Mouse (Mus musculus) heart, embryonic 15.5 days (tissue): Measurements from ENCODE around the gene Zdhhc1. TPM values are rescaled to one million over a fixed set of nuclear protein-coding genes. Genes with fewer than 3 reads are reported as not detected.
A peak's percentile ranks its signal among the peaks of the same experiment; 100 is the strongest.

Experiments used
- ATAC-seq: fragments of 200-750 bp; cut with Nextera tagmentation; replicated peaks from 2 replicates; pipeline ENCODE4 v1.8.0; 2017; ENCODE audit warnings: low read depth, moderate TSS enrichment; ENCODE audit not compliant: insufficient number of reproducible peaks, insufficient read depth, low FRiP score
- H3K27ac ChIP-seq: fragments of 300-500 bp; sonication (generic); 2 replicates; pipeline ENCODE4 v1.5.1; 2015; ENCODE audit warnings: mild to moderate bottlenecking, inconsistent platforms
- H3K27me3 ChIP-seq: fragments of 300-500 bp; sonication (generic); 2 replicates; pipeline ENCODE4 v1.6.1; 2015; ENCODE audit warnings: inconsistent platforms
- H3K36me3 ChIP-seq: fragments of 300-500 bp; sonication (generic); 2 replicates; pipeline ENCODE4 v1.6.1; 2015; ENCODE audit warnings: mild to moderate bottlenecking, inconsistent platforms
- H3K4me1 ChIP-seq: fragments of 300-500 bp; sonication (generic); replicated peaks from 2 replicates; pipeline ENCODE4 v1.6.1; 2015; ENCODE audit warnings: inconsistent platforms
- H3K4me2 ChIP-seq: fragments of 300-500 bp; sonication (generic); 2 replicates; pipeline ENCODE4 v1.6.1; 2015; ENCODE audit warnings: inconsistent platforms, mild to moderate bottlenecking, moderate library complexity
- H3K4me3 ChIP-seq: fragments of 300-500 bp; sonication (generic); 2 replicates; pipeline ENCODE4 v1.5.1; 2015; ENCODE audit warnings: mild to moderate bottlenecking, inconsistent platforms
- H3K9ac ChIP-seq: fragments of 300-500 bp; sonication (generic); 2 replicates; pipeline ENCODE4 v1.6.1; 2015; ENCODE audit warnings: mild to moderate bottlenecking, inconsistent platforms
- H3K9me3 ChIP-seq: fragments of 300-500 bp; sonication (generic); replicated peaks from 2 replicates; pipeline ENCODE4 v1.6.1; 2016; ENCODE audit warnings: inconsistent platforms
- WGBS: fragments of 180-500 bp; shearing (Covaris S2); methylation state at CpG from one replicate; pipeline ENCODE4 v1.1.7; 2015; ENCODE audit warnings: mixed read lengths; 5-methylcytosine and 5-hydroxymethylcytosine counted together
- polyA plus RNA-seq: library from polyadenylated mRNA; unstranded; fragments of >200 nt; fragmentation: Nextera tagmentation; extraction: Ambion mirVana; gene quantifications from 2 replicates; pipeline ENCODE4 v1.2.1, GENCODE M21; 2015

The Zdhhc1 gene
- polyA plus RNA-seq, 1 experiment from 2014 or later, result 23.2 TPM

DNA sequence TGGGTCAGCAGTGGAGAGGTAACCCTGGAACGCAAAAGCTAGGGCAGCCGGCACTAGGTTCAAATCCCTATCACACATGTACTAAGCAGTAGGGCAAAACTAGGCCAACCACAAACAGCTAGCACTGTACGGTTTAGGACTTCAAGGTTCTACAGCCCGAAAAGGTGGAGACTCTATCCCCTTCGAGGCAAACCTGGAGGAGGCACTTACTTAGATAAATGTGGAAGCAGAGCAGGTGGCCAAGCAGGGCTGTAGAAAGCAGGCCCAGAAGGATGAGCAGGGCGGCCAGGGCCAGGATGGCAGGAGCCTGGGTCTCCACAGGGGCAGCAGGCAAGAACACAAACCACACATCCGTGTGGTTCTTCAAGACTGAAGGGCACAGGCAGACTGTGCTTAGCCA lies 20.5 kb downstream of the Zdhhc1 start:
- Histone ChIP-seq H3K9me3 (no peaks in the 10 kb centered on the region), H3K4me1 (peaks cover 56% of the 10 kb centered on the region), H3K4me2 (no peak overlapping the region), H3K27me3 (peaks cover 12% of the 10 kb centered on the region; the same call in 1 of the 2 replicates), H3K9ac (no peak overlapping the region), H3K4me3 (no peak overlapping the region), H3K27ac (no peak overlapping the region), H3K36me3 (no peaks in the 10 kb centered on the region)
- 93% methylated on average over 7 of the region's 7 CpGs for WGBS
- ATAC-seq, result no peak

DNA sequence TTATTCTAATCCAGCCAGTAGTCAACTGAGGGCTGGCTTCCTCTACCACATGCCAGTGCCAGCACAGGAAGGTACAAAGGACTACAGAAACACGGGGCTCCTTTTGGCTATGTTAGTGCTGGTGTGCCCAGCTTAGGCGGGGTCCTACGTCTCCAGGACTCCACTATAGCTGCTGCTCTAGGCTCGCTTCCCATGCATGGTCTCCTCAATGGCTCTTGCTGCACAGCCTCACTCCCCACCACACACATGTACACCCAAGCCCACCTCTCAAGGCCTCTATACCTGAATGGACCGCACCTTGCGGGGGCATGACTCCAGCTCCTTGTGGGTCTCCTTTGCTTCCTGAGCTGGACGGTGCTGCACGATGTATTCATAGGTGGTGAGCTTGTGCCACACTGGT lies 21.0 kb downstream of the Zdhhc1 start:
- WGBS, result 91% methylated on average over 8 of the region's 8 CpGs
- Histone ChIP-seq H3K9me3 (no peaks in the 10 kb centered on the region), H3K4me2 (no peak overlapping the region), H3K9ac (no peak overlapping the region), H3K4me3 (no peak overlapping the region), H3K4me1 (peaks cover 56% of the 10 kb centered on the region), H3K27me3 (peaks cover 12% of the 10 kb centered on the region; the same call in 1 of the 2 replicates), H3K27ac (no peak overlapping the region), H3K36me3 (no peaks in the 10 kb centered on the region)
- ATAC-seq, result no peak

DNA sequence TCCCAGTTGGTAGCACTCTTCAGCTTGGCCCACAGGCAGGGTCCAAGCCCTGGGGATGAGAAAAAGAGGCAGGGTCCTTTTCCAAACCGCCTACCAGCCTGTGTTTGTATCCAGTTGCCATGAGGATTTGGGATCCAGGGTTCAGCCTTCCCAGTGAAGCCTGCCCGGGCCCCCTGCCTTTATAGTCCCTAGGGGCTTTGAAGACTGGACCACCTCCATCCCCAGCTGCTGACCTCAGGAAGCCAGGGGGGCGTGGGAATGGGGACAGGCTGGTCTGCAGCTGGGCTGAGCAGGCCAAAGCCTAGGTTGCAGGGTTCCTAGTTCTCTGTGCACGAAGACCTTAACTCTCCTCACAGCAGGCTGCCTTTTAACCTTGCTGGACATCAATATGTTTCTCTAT lies 21.4 kb downstream of the Zdhhc1 start:
- Histone ChIP-seq H3K27me3 (peaks cover 12% of the 10 kb centered on the region; the same call in 1 of the 2 replicates), H3K36me3 (no peaks in the 10 kb centered on the region), H3K4me3 (no peak overlapping the region), H3K4me2 (no peak overlapping the region), H3K4me1 (peaks cover 58% of the 10 kb centered on the region), H3K27ac (peak overlapping the region; percentile 34; the same call in 1 of the 2 replicates), H3K9ac (no peak overlapping the region), H3K9me3 (no peaks in the 10 kb centered on the region)
- WGBS, result 65% methylated on average over 4 of the region's 4 CpGs
- ATAC-seq, result no peak

DNA sequence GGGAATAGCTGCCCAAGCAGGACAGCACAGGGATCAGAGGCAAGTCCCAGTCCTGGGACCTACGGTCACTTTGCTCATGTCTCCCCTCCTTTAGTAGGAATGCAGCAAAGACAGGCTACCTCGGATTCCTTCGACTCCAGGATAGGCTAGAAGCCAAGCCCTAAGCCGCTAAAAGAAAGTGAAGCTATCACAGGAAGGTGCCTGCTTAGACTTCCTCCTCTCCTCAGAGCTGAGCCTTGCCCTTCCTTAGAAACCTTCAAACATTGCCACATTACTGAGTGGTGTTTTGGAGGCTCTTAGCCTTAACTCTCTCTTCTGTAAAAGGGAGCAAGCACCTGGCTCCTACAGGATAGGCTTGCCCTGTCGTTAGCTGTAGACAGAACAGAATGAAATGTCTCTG lies 22.0 kb downstream of the Zdhhc1 start:
- peak overlapping the region; percentile 22 for H3K4me2 ChIP-seq
- H3K9ac ChIP-seq, result no peak overlapping the region

DNA sequence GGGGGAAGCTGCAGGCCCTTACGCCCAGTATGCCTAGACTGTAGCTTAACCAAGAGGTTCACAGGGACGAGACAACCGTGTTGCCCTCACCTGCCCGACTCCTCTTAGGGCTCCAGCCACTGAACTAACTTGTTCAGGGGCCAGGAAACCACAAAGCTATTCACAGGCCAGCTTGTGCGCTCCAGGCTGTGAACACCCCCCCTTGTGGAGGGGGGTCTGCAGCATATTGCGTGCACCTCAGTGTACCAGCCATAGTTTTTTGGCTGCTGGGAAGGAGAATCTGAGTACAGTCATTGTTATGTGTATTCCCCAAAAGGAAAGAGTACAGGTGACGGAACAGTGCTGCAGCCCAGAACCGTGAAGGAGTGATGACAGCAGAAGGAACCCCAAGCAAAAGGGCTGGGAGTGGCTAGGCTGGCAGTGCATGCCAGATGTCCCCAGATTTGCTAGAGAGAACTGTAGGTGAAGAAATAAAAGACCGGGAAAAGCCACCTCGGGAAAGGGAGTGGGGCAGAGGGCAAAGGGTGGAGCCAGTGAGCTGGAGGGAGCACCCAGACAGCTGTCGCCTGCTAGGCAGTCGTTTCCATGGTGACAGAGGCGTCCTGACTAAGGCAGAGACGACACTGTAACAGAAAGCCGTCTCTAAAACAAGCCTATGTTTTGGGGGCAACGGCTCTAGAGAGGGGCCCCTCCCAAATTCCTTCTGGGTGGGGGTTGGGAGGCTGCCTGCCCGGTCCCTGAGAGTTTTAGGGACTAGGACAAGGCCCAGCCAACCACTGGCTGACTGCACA lies 22.7 kb downstream of the Zdhhc1 start:
- peak overlapping the region; percentile 34; the same call in 1 of the 2 replicates for H3K27ac ChIP-seq
- no peaks in the 10 kb centered on the region for H3K9me3 ChIP-seq
- no peak for ATAC-seq
- no peaks in the 10 kb centered on the region for H3K36me3 ChIP-seq
- peak overlapping the region; percentile 22 for H3K4me2 ChIP-seq
- peaks cover 65% of the 10 kb centered on the region for H3K4me1 ChIP-seq
- H3K4me3 ChIP-seq, result no peak overlapping the region
- H3K9ac ChIP-seq, result no peak overlapping the region
- 32% methylated on average over 17 of the region's 17 CpGs for WGBS
- H3K27me3 ChIP-seq, result peaks cover 12% of the 10 kb centered on the region; the same call in 1 of the 2 replicates

More for the DNA sequence above, 22.0 kb downstream of the Zdhhc1 start:
- H3K36me3 ChIP-seq, result no peaks in the 10 kb centered on the region
- peaks cover 58% of the 10 kb centered on the region for H3K4me1 ChIP-seq
- WGBS, result 26% methylated on average over 5 of the region's 5 CpGs
- ATAC-seq, result no peak
- H3K27me3 ChIP-seq, result peaks cover 12% of the 10 kb centered on the region; the same call in 1 of the 2 replicates
- H3K4me3 ChIP-seq, result no peak overlapping the region
- H3K9me3 ChIP-seq, result no peaks in the 10 kb centered on the region
- H3K27ac ChIP-seq, result peak overlapping the region; percentile 34; the same call in 1 of the 2 replicates

DNA sequence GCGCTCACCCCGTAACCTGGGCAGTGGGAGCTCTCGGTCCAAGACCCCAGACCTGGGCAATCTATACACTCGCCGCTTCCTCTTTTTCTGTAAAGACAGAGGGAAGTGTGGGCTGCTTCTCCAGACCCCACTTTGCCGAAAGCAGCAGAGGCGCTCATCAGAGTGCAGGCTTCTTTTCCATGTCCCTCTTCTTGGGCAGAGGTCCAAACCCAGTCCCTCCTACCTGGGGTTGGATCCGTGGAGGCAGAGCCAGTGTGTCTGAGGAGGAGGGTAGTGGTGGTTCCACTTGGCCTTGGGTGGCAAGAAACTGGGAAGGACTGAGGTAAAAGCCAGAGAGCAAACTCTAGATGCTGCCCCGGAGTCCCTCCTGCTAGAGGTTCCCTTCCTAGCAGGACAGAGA lies 23.7 kb downstream of the Zdhhc1 start:
- Histone ChIP-seq H3K27me3 (peaks cover 12% of the 10 kb centered on the region; the same call in 1 of the 2 replicates), H3K36me3 (no peaks in the 10 kb centered on the region), H3K27ac (no peak overlapping the region), H3K4me3 (no peak overlapping the region), H3K9ac (no peak overlapping the region), H3K9me3 (no peaks in the 10 kb centered on the region), H3K4me1 (peaks cover 61% of the 10 kb centered on the region), H3K4me2 (no peak overlapping the region)
- WGBS, result 74% methylated on average over 9 of the region's 9 CpGs
- ATAC-seq, result no peak

DNA sequence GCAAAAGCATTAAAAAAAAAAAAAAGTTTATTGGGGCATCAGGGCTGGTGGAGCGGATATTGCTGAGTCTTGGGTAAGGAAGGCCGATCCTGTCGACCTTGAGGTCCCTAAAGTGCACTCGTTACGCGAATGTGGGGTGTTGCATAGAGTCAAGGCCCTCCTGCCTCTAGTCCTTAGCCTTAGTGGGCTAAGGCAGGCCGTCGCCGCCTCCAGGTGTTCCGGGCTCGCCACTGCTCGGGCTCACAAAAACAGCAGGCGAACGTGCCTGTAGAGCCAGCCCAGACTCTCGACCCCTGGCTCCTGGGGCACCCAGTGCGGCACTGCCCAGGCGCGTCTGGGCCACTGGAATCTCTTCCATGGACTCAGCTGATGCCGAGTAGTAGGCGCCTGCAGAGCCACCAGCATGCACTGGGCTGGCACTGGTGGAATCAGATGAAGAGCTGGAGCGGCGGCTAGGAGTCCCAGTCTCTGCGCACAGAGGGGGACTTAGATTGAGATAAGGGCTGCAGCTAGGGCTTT lies 24.2 kb downstream of the Zdhhc1 start:
- no peak overlapping the region for H3K4me3 ChIP-seq
- H3K4me2 ChIP-seq, result no peak overlapping the region
- H3K4me1 ChIP-seq, result peaks cover 56% of the 10 kb centered on the region
- peaks cover 12% of the 10 kb centered on the region; the same call in 1 of the 2 replicates for H3K27me3 ChIP-seq
- WGBS, result 45% methylated on average over 23 of the region's 23 CpGs
- ATAC-seq, result no peak
- no peak overlapping the region for H3K27ac ChIP-seq
- no peak overlapping the region for H3K9ac ChIP-seq
- no peaks in the 10 kb centered on the region for H3K36me3 ChIP-seq
- no peaks in the 10 kb centered on the region for H3K9me3 ChIP-seq

DNA sequence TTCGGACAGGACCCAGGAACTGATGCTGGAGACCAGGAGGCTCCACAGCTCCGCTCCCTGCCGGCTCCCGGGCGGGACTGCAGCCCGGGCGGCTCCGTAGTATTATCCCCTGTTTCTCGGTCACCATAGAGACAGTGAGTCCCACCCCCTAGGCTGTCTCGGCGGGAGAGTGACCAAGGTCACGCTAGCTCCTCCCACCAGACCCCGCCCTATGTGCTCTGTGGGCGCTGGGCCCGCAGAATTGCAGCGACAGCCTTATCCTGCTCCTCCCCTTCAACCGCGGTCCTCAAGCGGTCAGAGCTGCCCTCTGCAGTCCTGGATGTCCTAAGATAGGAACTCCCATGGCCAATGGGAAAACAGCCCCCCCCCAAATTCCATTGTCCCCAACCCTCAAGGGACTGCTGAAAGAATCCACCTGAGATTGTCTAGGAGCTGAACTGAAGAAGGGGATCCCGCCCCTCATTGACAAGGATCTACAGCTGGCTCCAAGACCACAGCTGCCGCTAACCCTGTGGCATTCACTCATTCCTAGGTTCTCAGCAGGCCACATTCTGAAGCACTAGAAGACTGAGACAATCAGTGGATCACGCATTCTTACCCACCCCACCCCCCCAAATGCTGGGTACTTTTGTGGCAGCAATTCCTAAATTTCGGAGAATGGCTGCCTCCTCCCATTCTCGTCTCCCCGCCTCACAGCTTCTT lies 25.2 kb downstream of the Zdhhc1 start, which contains the start of gene Tppp3:
TSS of gene Tppp3 (minus strand) at position 213 of the 702 bp plus-strand sequence.
- WGBS, result 9% methylated on average over 25 of the region's 25 CpGs
- H3K27ac ChIP-seq, result no peak within 1 kb of the TSS
- H3K4me3 ChIP-seq, result peak within 1 kb of the TSS; percentile 42
- ATAC-seq, result peak; percentile 94
- no peaks in the 10 kb centered on the region for H3K36me3 ChIP-seq
- H3K9ac ChIP-seq, result peak within 1 kb of the TSS; percentile 42
- peaks cover 47% of the 10 kb centered on the region for H3K4me1 ChIP-seq
- peak within 1 kb of the TSS; percentile 64 for H3K4me2 ChIP-seq
- no peaks in the 10 kb centered on the region for H3K9me3 ChIP-seq
- peaks cover 12% of the 10 kb centered on the region; the same call in 1 of the 2 replicates for H3K27me3 ChIP-seq

DNA sequence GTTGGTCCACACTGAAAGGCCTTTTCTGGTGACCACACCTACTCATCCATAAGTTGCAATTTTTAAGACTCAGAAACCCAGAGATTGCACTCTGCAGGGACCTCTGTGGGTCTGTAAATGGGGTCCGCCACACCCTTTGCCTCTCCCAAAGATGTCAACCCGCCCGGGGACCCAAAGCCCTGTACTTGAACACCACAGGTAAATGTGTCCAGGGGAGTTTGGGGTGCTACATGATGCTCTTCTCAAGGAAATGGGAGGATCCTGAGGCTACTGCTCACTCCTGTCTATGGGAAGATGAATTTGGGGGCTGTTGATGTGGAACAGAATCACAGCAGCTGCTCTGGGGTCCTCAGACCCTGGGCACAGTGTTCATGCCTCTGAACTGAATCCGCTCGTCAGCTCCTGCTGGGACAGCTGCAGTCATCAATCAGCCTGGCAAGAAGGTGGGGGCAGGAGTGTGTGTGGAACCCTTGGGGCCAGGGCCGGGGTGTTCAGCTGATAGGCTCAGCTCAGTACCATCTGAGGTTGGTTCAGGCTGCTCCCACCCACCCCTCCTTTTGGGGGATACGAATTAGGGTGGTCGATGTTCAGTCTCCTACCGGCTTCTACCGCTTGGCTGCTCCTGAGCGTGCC lies 25.9 kb downstream of the Zdhhc1 start:
- H3K36me3 ChIP-seq, result no peaks in the 10 kb centered on the region
- WGBS, result 25% methylated on average over 11 of the region's 11 CpGs
- peak; percentile 10; the same call in 1 of the 2 replicates for ATAC-seq
- peak overlapping the region; percentile 42 for H3K4me3 ChIP-seq
- H3K27me3 ChIP-seq, result peaks cover 12% of the 10 kb centered on the region; the same call in 1 of the 2 replicates
- peak overlapping the region; percentile 64 for H3K4me2 ChIP-seq
- H3K9me3 ChIP-seq, result no peaks in the 10 kb centered on the region
- H3K4me1 ChIP-seq, result peaks cover 47% of the 10 kb centered on the region
- H3K9ac ChIP-seq, result peak overlapping the region; percentile 42
- H3K27ac ChIP-seq, result no peak overlapping the region

DNA sequence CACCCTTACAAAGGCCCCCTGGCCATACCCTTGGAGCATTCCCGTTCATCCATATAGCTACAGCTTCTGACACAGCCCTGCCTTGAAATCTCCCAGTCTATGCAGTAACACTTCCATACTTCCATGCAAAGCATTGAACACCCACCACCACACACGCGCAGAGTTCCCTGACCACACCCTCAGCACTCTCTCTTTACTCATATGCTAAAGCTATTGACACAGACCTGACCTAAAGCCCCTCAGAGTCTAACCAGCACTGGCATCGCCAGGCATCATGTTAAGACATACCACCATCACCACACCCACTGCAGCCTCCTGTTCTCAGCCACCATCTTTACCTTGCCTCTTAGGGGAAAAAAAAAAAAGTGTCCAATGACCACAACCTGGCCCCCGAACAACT lies 26.4 kb downstream of the Zdhhc1 start:
- Histone ChIP-seq H3K4me2 (no peak overlapping the region), H3K4me1 (peaks cover 46% of the 10 kb centered on the region), H3K27ac (no peak overlapping the region), H3K36me3 (no peaks in the 10 kb centered on the region), H3K9me3 (no peaks in the 10 kb centered on the region), H3K27me3 (peaks cover 12% of the 10 kb centered on the region; the same call in 1 of the 2 replicates), H3K4me3 (peak overlapping the region; percentile 42; the same call in 1 of the 2 replicates), H3K9ac (no peak overlapping the region)
- WGBS, result 80% methylated on average over 5 of the region's 5 CpGs
- ATAC-seq, result no peak

DNA sequence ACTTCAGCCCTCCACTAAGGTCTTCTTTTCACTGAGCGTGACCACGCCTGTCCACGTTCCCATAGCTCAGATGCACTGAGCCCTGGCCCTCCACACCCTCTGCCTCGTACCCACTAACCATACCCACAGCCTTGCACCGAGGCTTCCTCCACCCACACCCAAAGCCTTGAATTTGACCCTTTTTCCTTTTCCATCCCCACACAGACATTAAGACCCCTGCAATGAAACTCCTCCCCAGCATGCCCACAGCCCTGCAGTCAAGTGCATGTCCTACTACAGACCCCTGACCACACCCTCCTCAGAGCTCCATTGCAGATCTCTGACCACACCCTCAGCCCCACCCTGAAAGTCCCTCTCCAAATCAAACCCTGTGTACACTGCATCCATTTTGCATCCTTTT lies 26.9 kb downstream of the Zdhhc1 start:
- H3K4me2 ChIP-seq, result no peak overlapping the region
- WGBS, result 92% methylated on average over 5 of the region's 5 CpGs
- peaks cover 41% of the 10 kb centered on the region for H3K4me1 ChIP-seq
- H3K27ac ChIP-seq, result no peak overlapping the region
- H3K36me3 ChIP-seq, result no peaks in the 10 kb centered on the region
- no peak overlapping the region for H3K4me3 ChIP-seq
- ATAC-seq, result no peak
- H3K9me3 ChIP-seq, result no peaks in the 10 kb centered on the region
- peaks cover 12% of the 10 kb centered on the region; the same call in 1 of the 2 replicates for H3K27me3 ChIP-seq
- no peak overlapping the region for H3K9ac ChIP-seq
